Mouse (Mus musculus) liver, embryonic 14.5 days (tissue): ENCODE measurements around the gene Asic5.

Experiments used
- CTCF ChIP-seq: IDR thresholded peaks from 2 replicates; pipeline ENCODE4 v1.5.1; 2016; ENCODE audit warnings: antibody characterized with exemption, low read depth, control low read depth
- EP300 ChIP-seq: IDR thresholded peaks from 2 replicates; pipeline ENCODE4 v1.6.1; 2016; ENCODE audit warnings: antibody characterized with exemption, low read depth

- TF ChIP-seq CTCF = peak; percentile 47
- no peak for TF ChIP-seq EP300
Measured at GRCm38 (mm10) chr3:82047100-82047753, 65.1 kb downstream of the Asic5 start.
